Mouse (Mus musculus): Measurements from ENCODE around the gene Txlna. TPM values are rescaled to one million over a fixed set of nuclear protein-coding genes. Genes with fewer than 3 reads are reported as not detected.

Gene Txlna
- polyA plus RNA-seq, 2 experiments, result 80.3 to 108 TPM

DNA sequence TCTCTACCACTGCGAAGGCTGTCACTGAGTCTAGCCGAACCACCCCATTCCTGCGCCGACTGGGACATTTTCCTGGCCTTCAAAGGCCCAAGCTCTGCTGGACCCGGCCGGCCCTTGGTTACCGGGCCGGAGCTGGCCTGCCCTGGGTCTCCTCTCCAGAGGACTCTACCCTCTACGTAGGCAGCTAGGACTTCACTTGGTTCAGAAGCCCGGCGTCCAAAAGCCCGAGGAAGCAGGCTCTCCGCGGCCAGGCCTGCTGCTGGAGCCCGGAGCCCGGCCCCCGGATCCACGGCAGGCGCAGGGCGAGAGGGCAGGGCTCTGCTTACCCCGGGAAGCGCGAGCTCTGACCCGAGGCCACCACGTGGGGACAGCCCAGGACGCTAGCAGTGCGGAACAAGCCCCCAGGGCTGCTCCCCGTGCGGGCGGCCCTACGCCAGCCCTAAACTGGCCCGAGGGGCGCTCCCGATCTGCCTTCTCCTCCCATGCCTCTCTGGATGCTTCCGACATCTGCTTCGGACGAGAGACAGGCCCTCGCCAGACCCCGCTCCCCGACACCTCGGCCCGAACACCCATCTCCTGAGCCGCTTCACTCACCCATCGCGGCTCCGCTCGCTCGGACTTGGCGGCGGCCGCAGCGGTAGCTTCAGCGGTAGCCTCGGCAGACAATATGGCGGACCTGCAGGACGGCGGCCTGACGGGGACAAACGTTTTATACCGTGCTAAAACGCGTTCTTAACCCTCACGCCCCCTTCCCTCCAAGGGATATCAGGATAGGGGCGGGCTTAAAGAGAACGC, 31.4 kb upstream of the Txlna start, which contains the start of gene Kpna6:
Kpna6 (minus strand) TSS at position 685 of the 795 bp plus-strand sequence.
- Histone ChIP-seq H3K9ac (ENCODE audit: low read depth, low read length, severe bottlenecking) (peak within 1 kb of the TSS; percentile 93), H3K4me3 (replicated peaks; ENCODE audit: low read length) (peak within 1 kb of the TSS; percentile 89), H3K4me1 (ENCODE audit: control insufficient read depth, insufficient read depth, low read length) (peaks cover 9% of the 10 kb centered on the region), H3K27ac (replicated peaks; ENCODE audit: low read depth, low read length) (peak within 1 kb of the TSS; percentile 94), H3K27me3 (ENCODE audit: control insufficient read depth, insufficient read depth, low read length) (no peaks in the 10 kb centered on the region), H3K4me2 (replicated peaks; ENCODE audit: low read depth, low read length, severe bottlenecking) (peak within 1 kb of the TSS; percentile 70), H3K9me3 (ENCODE audit: control insufficient read depth, low read length) (no peaks in the 10 kb centered on the region), H3K36me3 (ENCODE audit: control insufficient read depth, insufficient read depth, low read length) (peaks cover 24% of the 10 kb centered on the region)
- ATAC-seq (ENCODE audit: low FRiP score, low read depth) (peak; percentile 93), DNase-seq (ENCODE audit: low spot score) (peak; percentile 87)
- WGBS, result 2% methylated on average over 53 of the region's 65 CpGs
- no peak for TF ChIP-seq POLR2A (IDR thresholded peaks at IDR 0.05; ENCODE audit: borderline replicate concordance, extremely low read depth, insufficient read depth, insufficient read length)

DNA sequence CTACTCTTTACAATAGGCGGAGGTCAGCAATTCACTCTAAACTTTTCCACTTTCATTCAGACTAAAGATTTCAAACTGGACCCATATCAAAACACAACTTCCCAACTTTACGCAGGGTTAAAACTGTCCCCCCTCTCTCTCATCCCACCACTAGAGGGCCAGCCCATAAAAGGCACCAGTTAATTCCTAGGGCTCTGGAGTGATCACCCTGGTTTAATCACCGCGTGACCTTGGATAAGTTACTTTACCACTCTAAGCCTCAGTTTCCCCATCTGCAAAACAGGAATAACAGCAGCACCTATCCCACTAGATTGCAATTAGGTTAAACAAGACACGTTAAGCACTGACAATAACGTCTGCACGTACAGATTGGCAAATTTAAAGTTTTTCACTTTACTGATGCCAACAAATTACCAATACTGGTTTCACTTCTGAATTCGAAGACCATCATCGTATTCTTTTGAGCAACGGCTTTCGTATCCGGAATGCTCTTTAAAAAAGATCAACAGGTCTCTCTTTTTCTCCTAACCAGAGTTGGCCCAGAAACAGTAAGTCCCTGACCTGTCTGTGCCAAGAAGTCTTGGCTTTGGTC, 30.7 kb upstream of the Txlna start:
- ATAC-seq (ENCODE audit: low FRiP score, low read depth) (0 out of 2 replicates have a peak, but pooled peaks have one; percentile 49), DNase-seq (ENCODE audit: low spot score) (peak; percentile 57)
- peak overlapping the region; percentile 94 for H3K27ac ChIP-seq (replicated peaks; ENCODE audit: low read depth, low read length)
- H3K4me3 ChIP-seq (replicated peaks; ENCODE audit: low read length), result peak overlapping the region; percentile 89
- 7% methylated on average over 12 of the region's 12 CpGs for WGBS
- peak overlapping the region; percentile 70 for H3K4me2 ChIP-seq (replicated peaks; ENCODE audit: low read depth, low read length, severe bottlenecking)
- H3K9ac ChIP-seq (ENCODE audit: low read depth, low read length, severe bottlenecking), result peak overlapping the region; percentile 93
- no peaks in the 10 kb centered on the region for H3K9me3 ChIP-seq (ENCODE audit: control insufficient read depth, low read length)
- no peaks in the 10 kb centered on the region for H3K27me3 ChIP-seq (ENCODE audit: control insufficient read depth, insufficient read depth, low read length)
- peaks cover 9% of the 10 kb centered on the region for H3K4me1 ChIP-seq (ENCODE audit: control insufficient read depth, insufficient read depth, low read length)
- TF ChIP-seq POLR2A (IDR thresholded peaks at IDR 0.05; ENCODE audit: borderline replicate concordance, extremely low read depth, insufficient read depth, insufficient read length), result no peak
- peaks cover 22% of the 10 kb centered on the region for H3K36me3 ChIP-seq (ENCODE audit: control insufficient read depth, insufficient read depth, low read length)

DNA sequence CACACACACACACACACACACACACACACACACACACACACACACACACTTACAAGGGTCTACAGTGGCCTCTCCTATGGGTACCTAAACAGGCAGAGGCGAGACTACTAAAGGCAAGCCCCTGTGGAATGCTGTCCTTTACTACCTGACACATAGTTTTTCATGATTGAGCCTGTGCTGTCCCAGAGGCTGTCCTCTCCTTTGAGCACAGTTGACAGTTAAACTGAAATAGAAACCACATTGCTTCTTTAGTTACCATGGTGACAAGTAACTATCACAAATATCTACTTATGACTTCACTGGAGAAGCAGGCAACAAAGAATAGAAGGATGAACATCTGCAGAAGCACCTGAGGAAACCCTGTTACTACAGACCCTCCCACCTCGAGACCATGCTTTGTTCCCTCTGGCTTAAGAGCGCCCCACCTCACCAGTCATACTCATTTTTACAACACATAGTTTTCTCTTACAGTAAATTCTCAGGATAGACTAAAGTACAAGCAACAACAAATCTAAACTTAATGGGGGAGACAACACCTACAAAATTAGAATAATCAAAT, 21.5 kb upstream of the Txlna start:
- Histone ChIP-seq H3K27ac (replicated peaks; ENCODE audit: low read depth, low read length) (no peak overlapping the region), H3K4me2 (replicated peaks; ENCODE audit: low read depth, low read length, severe bottlenecking) (no peak overlapping the region), H3K4me3 (replicated peaks; ENCODE audit: low read length) (no peak overlapping the region), H3K36me3 (ENCODE audit: control insufficient read depth, insufficient read depth, low read length) (peaks cover 58% of the 10 kb centered on the region), H3K4me1 (ENCODE audit: control insufficient read depth, insufficient read depth, low read length) (no peaks in the 10 kb centered on the region), H3K9me3 (ENCODE audit: control insufficient read depth, low read length) (no peaks in the 10 kb centered on the region), H3K27me3 (ENCODE audit: control insufficient read depth, insufficient read depth, low read length) (no peaks in the 10 kb centered on the region), H3K9ac (ENCODE audit: low read depth, low read length, severe bottlenecking) (no peak overlapping the region)
- TF ChIP-seq POLR2A (IDR thresholded peaks at IDR 0.05; ENCODE audit: borderline replicate concordance, extremely low read depth, insufficient read depth, insufficient read length), result no peak
- DNase-seq (ENCODE audit: low spot score), result no peak
- 65% methylated on average over 3 of the region's 3 CpGs for WGBS
- peak; percentile 57; the same call in 1 of the 2 replicates for ATAC-seq (ENCODE audit: low FRiP score, low read depth)

DNA sequence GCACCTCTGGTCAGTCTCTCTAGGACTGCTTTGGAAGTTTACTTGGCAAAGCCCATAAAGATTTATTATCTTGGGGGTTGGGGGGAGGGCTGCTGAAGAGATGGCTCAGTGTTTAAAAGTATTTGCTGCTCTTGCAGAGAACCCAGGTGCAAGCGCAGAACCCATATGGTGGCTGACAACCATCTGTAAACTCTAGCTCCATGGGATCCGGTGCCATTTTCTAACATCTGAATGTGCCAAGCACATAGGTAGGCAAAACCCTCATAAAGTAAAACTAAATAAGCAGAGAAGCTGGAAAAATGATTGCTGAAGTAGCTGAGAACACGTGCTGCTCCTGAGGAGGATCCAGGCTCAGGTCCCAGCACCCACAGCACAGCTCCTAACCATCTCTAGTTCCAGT, 20.7 kb upstream of the Txlna start:
- WGBS, result 76% methylated on average over 3 of the region's 3 CpGs
- peaks cover 61% of the 10 kb centered on the region for H3K36me3 ChIP-seq (ENCODE audit: control insufficient read depth, insufficient read depth, low read length)
- no peak overlapping the region for H3K4me3 ChIP-seq (replicated peaks; ENCODE audit: low read length)
- no peak for ATAC-seq (ENCODE audit: low FRiP score, low read depth)
- H3K4me2 ChIP-seq (replicated peaks; ENCODE audit: low read depth, low read length, severe bottlenecking), result no peak overlapping the region
- H3K4me1 ChIP-seq (ENCODE audit: control insufficient read depth, insufficient read depth, low read length), result no peaks in the 10 kb centered on the region
- no peak overlapping the region for H3K9ac ChIP-seq (ENCODE audit: low read depth, low read length, severe bottlenecking)
- DNase-seq (ENCODE audit: low spot score), result no peak
- TF ChIP-seq POLR2A (IDR thresholded peaks at IDR 0.05; ENCODE audit: borderline replicate concordance, extremely low read depth, insufficient read depth, insufficient read length), result no peak
- H3K27me3 ChIP-seq (ENCODE audit: control insufficient read depth, insufficient read depth, low read length), result no peaks in the 10 kb centered on the region
- H3K9me3 ChIP-seq (ENCODE audit: control insufficient read depth, low read length), result no peaks in the 10 kb centered on the region
- no peak overlapping the region for H3K27ac ChIP-seq (replicated peaks; ENCODE audit: low read depth, low read length)

DNA sequence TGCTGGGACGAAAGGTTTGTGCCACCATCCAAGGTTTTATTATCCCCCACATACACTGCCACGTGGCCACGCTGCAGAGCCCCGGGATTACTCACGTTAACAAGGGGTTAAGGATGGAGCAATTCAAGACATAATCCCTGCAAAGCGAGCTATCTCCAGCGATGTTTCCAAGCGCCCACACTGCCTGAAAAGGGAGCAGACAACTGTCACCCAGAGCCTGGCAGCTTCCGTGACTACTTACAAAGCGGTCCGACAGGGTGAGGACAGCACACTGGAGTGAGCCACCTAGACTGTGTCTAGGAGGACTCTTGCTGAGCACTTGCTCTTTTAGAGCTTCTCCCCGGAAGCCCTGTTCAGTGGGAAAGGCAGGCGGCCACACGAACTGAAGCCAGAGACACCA, 13.9 kb upstream of the Txlna start:
- Histone ChIP-seq H3K27ac (replicated peaks; ENCODE audit: low read depth, low read length) (no peak overlapping the region), H3K4me2 (replicated peaks; ENCODE audit: low read depth, low read length, severe bottlenecking) (no peak overlapping the region), H3K4me1 (ENCODE audit: control insufficient read depth, insufficient read depth, low read length) (no peaks in the 10 kb centered on the region), H3K27me3 (ENCODE audit: control insufficient read depth, insufficient read depth, low read length) (no peaks in the 10 kb centered on the region), H3K4me3 (replicated peaks; ENCODE audit: low read length) (no peak overlapping the region), H3K9ac (ENCODE audit: low read depth, low read length, severe bottlenecking) (no peak overlapping the region), H3K36me3 (ENCODE audit: control insufficient read depth, insufficient read depth, low read length) (peaks cover 94% of the 10 kb centered on the region), H3K9me3 (ENCODE audit: control insufficient read depth, low read length) (no peaks in the 10 kb centered on the region)
- 95% methylated on average over 14 of the region's 14 CpGs for WGBS
- DNase-seq (ENCODE audit: low spot score) (no peak), ATAC-seq (ENCODE audit: low FRiP score, low read depth) (no peak)
- no peak for TF ChIP-seq POLR2A (IDR thresholded peaks at IDR 0.05; ENCODE audit: borderline replicate concordance, extremely low read depth, insufficient read depth, insufficient read length)
